Mouse (Mus musculus) embryo, embryonic 11 days (tissue): ENCODE results near the gene Calb2.

Experiments
- DNase-seq: peaks from one replicate; pipeline ENCODE4 v3.0.0-alpha.2; 2015

The Calb2 gene

DNA sequence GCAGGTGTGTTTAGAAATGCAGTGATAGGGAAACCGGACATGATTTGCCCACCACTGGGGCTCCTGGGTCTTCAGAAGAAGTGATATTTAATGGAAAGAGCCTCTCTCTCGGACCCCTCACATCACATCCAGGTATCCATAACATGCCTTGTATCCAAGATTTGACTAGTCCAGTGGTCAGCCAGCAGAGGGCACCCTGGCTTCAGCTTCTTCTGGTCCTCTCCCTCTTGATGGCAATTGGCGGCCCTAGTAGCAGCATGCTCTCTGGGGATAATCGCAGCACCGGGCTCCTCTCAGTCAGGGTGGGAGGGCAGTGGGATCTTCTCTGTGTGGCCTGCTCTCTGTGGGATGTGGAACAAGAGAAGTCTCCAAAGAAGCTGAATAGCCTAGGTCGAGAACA, 48.3 kb downstream of the Calb2 start:
- peak; percentile 31 for DNase-seq

DNA sequence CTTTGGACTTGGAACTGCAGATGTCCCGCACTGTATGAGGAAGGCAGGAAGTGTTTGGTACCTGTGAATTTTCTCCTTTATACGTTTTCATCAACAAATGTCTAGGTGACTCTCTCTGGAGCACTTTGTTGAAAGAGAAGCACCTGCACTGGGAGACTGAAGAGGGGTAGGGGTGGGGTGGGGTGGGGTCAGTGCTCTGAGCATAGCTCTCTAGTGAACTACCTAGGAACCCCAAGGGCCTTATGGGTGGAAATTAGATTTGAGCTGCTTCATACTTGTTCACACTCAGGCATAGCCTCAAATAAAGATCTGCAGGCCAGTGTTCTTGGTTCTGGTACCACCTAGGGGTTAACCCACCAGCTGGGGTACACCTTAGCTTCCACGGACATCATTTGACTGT, 65.4 kb downstream of the Calb2 start, which contains the start of gene Gm17720:
Gm17720 (minus strand) TSS at position 101 of the 400 bp plus-strand sequence.
- no peak for DNase-seq

DNA sequence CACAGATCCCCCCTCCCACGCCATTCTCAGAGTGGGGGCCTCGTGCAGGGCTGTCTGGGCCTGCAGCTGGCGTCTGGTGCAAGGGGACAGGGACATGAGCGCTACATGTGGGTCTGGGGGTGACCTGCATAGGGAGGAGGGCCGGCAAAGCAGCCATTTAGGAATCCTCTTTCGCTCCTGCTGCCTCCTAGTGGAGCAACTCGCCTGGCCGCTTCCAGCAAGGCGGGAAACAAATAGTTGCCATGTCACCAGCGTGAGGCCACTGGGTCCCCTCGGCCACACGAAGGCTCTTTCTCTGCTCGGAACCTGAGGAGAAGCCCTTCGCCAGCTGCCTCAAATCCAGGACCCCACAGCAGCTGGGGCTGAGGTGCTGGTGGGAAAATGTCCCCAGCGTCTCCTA, 66.3 kb downstream of the Calb2 start:
- DNase-seq, result no peak

DNA sequence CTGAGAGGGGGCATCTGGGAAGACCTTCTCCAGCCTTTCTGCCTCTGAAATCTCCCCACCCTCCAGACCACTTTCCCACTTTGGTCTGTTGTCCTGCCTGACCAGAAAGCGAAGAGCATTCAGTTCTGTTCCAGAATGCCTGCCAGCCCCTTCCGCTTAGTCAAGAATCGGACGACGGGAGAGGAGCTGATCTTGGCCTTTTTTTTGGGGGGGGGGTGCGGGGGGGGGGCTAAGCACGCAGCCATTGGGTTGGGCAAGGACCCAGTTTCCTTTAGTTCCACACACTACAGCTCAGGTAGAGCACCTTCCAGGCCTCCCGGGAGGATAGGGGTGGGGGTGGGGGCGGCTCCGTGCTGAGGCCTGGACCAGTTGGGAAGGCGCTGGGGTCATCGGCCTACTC, 67.1 kb downstream of the Calb2 start, which contains the start of gene Gm21964:
Gm21964 (plus strand) TSS at position 301 of the 400 bp plus-strand sequence.
- no peak for DNase-seq

DNA sequence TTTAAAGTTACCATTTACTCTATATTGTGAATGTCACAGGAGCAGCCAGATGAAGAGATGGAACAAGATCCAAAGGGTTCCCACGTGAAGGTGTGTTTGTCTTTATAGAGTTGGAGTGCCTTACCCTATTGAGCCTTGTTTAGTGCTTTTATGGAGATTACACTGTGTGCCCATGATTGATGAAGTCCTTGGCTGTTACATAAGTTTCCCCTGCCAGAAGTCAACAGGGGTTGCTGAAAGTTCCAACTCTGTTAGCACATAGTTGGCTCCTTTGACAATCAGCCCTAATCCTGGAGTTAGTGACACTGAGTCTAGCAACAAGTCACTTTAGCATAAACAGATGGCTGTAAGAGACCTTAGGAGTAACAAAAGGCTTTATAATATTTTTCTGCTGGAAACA, 76.1 kb downstream of the Calb2 start:
- DNase-seq, result no peak
